Mouse (Mus musculus) heart, embryonic 11.5 days (tissue): ENCODE results near the gene Aox3. TPM values are rescaled to one million over a fixed set of nuclear protein-coding genes. Genes with fewer than 3 reads are reported as not detected.

ENCODE experiments used
- ATAC-seq: fragments of 200-750 bp; cut with Nextera tagmentation; replicated peaks from 2 replicates; pipeline ENCODE4 v1.8.0; 2017; ENCODE audit warnings: moderate library complexity; ENCODE audit not compliant: insufficient number of reproducible peaks, low FRiP score, low TSS enrichment
- H3K27ac ChIP-seq: fragments of 300-500 bp; sonication (generic); 2 replicates; pipeline ENCODE4 v1.5.1; 2014; ENCODE audit warnings: mild to moderate bottlenecking, low read depth, low read length
- H3K27me3 ChIP-seq: fragments of 300-500 bp; sonication (generic); 2 replicates; pipeline ENCODE4 v1.6.1; 2014; ENCODE audit warnings: mild to moderate bottlenecking, low read length, mixed read lengths; ENCODE audit not compliant: control insufficient read depth, insufficient read depth
- H3K36me3 ChIP-seq: fragments of 300-500 bp; sonication (generic); 2 replicates; pipeline ENCODE4 v1.6.1; 2014; ENCODE audit warnings: mild to moderate bottlenecking, low read length, moderate library complexity, mixed read lengths; ENCODE audit not compliant: control insufficient read depth, insufficient read depth
- H3K4me1 ChIP-seq: fragments of 300-500 bp; sonication (generic); 2 replicates; pipeline ENCODE4 v1.6.1; 2014; ENCODE audit warnings: low read length; ENCODE audit not compliant: control insufficient read depth, insufficient read depth
- H3K4me2 ChIP-seq: fragments of 300-500 bp; sonication (generic); 2 replicates; pipeline ENCODE4 v1.6.1; 2014; ENCODE audit warnings: mild to moderate bottlenecking, moderate library complexity
- H3K4me3 ChIP-seq: fragments of 300-500 bp; sonication (generic); 2 replicates; pipeline ENCODE4 v1.5.1; 2014; ENCODE audit warnings: low read depth, low read length
- H3K9ac ChIP-seq: fragments of 300-500 bp; sonication (generic); 2 replicates; pipeline ENCODE4 v1.6.1; 2014; ENCODE audit warnings: mild to moderate bottlenecking, low read depth, low read length, moderate library complexity
- H3K9me3 ChIP-seq: fragments of 300-500 bp; sonication (generic); replicated peaks from 2 replicates; pipeline ENCODE4 v1.6.1; 2016; ENCODE audit warnings: low read length; ENCODE audit not compliant: control insufficient read depth
- WGBS: fragments of 180-500 bp; shearing (Covaris S2); extraction: QIAGEN DNeasy Blood & Tissue Kit; methylation state at CpG from one replicate; pipeline ENCODE4 v1.1.7; 2014; ENCODE audit not compliant: insufficient replicate concordance; 5-methylcytosine and 5-hydroxymethylcytosine counted together
- polyA plus RNA-seq: library from polyadenylated mRNA; unstranded; fragments of >200 nt; fragmentation: Nextera tagmentation; extraction: Ambion mirVana; gene quantifications from 2 replicates; pipeline ENCODE4 v1.2.1, GENCODE M21; 2014

Gene Aox3
- polyA plus RNA-seq, 1 experiment from 2014 or later = not detected

- peaks cover 5% of the 10 kb centered on the region; the same call in 1 of the 2 replicates for H3K4me1 ChIP-seq
- no peak overlapping the region for H3K9ac ChIP-seq
- no peaks in the 10 kb centered on the region for H3K36me3 ChIP-seq
- no peak overlapping the region for H3K4me3 ChIP-seq
- no peak overlapping the region for H3K27ac ChIP-seq
- 74% methylated on average over 3 of the region's 3 CpGs for WGBS
- H3K27me3 ChIP-seq = 0 out of 2 replicates have a peak, but pooled peaks cover 3% of the 10 kb centered on the region
- H3K4me2 ChIP-seq = 0 out of 2 replicates have a peak overlapping the region, but pooled peaks have one; percentile 15
- no peaks in the 10 kb centered on the region for H3K9me3 ChIP-seq
- ATAC-seq = no peak
Observed at GRCm38 (mm10) chr1:58194988-58195387, 82.1 kb downstream of the Aox3 start.

DNA sequence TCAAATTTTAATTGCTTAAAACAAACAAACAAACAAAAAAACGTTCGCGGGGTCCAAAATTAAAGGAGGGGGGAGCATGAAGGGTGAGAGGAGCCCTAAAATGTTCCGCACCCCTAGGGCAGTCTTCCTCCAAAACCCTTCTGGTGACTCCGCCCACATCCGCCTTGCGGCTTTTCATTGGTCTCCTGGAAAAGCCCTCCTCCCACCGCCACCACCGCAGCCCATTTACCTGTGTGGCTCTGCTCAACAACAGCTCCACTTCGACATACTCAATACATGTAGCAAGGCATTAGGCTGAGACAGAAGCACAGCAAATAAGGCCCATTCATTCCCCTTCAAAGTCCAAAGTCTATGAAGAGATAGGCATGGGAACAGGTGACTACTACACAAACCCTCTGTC lies 82.6 kb downstream of the Aox3 start:
- Histone ChIP-seq H3K4me1 (peaks cover 5% of the 10 kb centered on the region; the same call in 1 of the 2 replicates), H3K9me3 (no peaks in the 10 kb centered on the region), H3K9ac (no peak overlapping the region), H3K36me3 (no peaks in the 10 kb centered on the region), H3K4me3 (no peak overlapping the region), H3K4me2 (0 out of 2 replicates have a peak overlapping the region, but pooled peaks have one; percentile 15), H3K27me3 (0 out of 2 replicates have a peak, but pooled peaks cover 3% of the 10 kb centered on the region), H3K27ac (no peak overlapping the region)
- ATAC-seq = no peak
- 12% methylated on average over 10 of the region's 10 CpGs for WGBS

GRCm38 (mm10) chr1:58197023-58197422 lies 84.1 kb downstream of the Aox3 start:
- Histone ChIP-seq H3K4me1 (peaks cover 5% of the 10 kb centered on the region; the same call in 1 of the 2 replicates), H3K9me3 (no peaks in the 10 kb centered on the region), H3K36me3 (no peaks in the 10 kb centered on the region), H3K27me3 (0 out of 2 replicates have a peak, but pooled peaks cover 3% of the 10 kb centered on the region), H3K4me2 (no peak overlapping the region), H3K4me3 (no peak overlapping the region), H3K27ac (no peak overlapping the region), H3K9ac (no peak overlapping the region)
- 76% methylated on average over 9 of the region's 9 CpGs for WGBS
- ATAC-seq = no peak

GRCm38 (mm10) chr1:58198386-58198785 lies 85.5 kb downstream of the Aox3 start:
- no peak overlapping the region for H3K4me3 ChIP-seq
- 0 out of 2 replicates have a peak, but pooled peaks cover 3% of the 10 kb centered on the region for H3K27me3 ChIP-seq
- H3K4me1 ChIP-seq = peaks cover 5% of the 10 kb centered on the region; the same call in 1 of the 2 replicates
- H3K4me2 ChIP-seq = no peak overlapping the region
- H3K36me3 ChIP-seq = no peaks in the 10 kb centered on the region
- H3K27ac ChIP-seq = no peak overlapping the region
- no peaks in the 10 kb centered on the region for H3K9me3 ChIP-seq
- WGBS = 32% methylated on average over 4 of the region's 4 CpGs
- no peak for ATAC-seq
- H3K9ac ChIP-seq = no peak overlapping the region

DNA sequence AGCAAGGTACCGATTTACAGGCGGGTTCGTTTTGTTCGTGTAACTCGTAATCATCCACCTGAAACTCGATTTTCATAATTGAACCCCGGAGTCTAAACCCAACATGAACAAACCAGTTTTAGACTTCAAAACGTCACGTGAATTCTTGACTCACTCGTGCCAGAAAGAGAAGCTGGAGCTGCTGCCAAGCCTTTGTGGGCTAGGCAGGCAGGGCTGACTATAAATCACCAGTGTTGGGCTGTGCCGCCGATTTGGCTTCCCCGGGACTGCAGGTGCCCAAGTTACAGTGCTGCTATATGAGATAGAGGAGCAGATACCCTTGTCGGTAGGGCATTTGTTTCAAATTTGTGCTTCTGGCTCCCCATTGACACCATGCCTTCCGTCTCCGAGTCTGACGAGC lies 97.3 kb downstream of the Aox3 start, which contains the start of gene Aox4:
TSS of gene Aox4 (plus strand) at position 195 of the 400 bp plus-strand sequence.
- no peak within 1 kb of the TSS for H3K27ac ChIP-seq
- WGBS = 78% methylated on average over 17 of the region's 17 CpGs
- H3K27me3 ChIP-seq = peaks cover 11% of the 10 kb centered on the region; the same call in 1 of the 2 replicates

DNA sequence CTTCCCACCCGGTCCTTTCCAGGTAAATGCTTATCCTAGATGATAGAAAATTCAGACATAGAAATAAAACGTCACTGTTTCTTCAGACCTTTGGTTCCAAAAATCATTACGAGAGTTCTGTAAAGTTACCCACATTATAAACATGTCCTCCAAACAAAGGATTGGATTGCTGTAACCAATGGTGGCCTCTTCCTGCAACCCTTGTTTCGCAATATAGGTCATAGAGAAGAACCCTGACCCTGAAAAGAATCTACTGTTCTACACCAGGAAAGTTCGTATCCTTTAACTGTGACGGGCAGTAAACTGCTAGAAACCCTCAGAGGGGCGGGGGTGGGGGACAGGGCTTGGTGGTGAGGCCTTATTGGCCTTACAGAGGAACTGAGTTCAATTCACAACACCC lies 99.9 kb downstream of the Aox3 start:
- Histone ChIP-seq H3K27ac (no peak overlapping the region), H3K27me3 (peaks cover 10% of the 10 kb centered on the region; the same call in 1 of the 2 replicates), H3K4me1 (peaks cover 8% of the 10 kb centered on the region; the same call in 1 of the 2 replicates), H3K4me3 (no peak overlapping the region), H3K9ac (no peak overlapping the region), H3K36me3 (no peaks in the 10 kb centered on the region), H3K9me3 (no peaks in the 10 kb centered on the region), H3K4me2 (no peak overlapping the region)
- no peak for ATAC-seq
- whole genome bisulfite sequencing = 79% methylated on average over 7 of the region's 7 CpGs

More for the DNA sequence above, 97.3 kb downstream of the Aox3 start, which contains the start of gene Aox4:
- H3K4me1 ChIP-seq = peaks cover 6% of the 10 kb centered on the region; the same call in 1 of the 2 replicates
- no peaks in the 10 kb centered on the region for H3K36me3 ChIP-seq
- ATAC-seq = no peak
- H3K9ac ChIP-seq = no peak within 1 kb of the TSS
- no peaks in the 10 kb centered on the region for H3K9me3 ChIP-seq
- no peak within 1 kb of the TSS for H3K4me2 ChIP-seq
- no peak within 1 kb of the TSS for H3K4me3 ChIP-seq

GRCm38 (mm10) chr1:58213838-58214237 lies 100.9 kb downstream of the Aox3 start:
- WGBS = 70% methylated on average over 5 of the region's 5 CpGs
- Histone ChIP-seq H3K36me3 (no peaks in the 10 kb centered on the region), H3K9me3 (no peaks in the 10 kb centered on the region), H3K27ac (no peak overlapping the region), H3K4me1 (peaks cover 8% of the 10 kb centered on the region; the same call in 1 of the 2 replicates), H3K9ac (no peak overlapping the region), H3K4me2 (no peak overlapping the region), H3K4me3 (no peak overlapping the region), H3K27me3 (peaks cover 7% of the 10 kb centered on the region; the same call in 1 of the 2 replicates)
- ATAC-seq = no peak

GRCm38 (mm10) chr1:58215353-58215752 lies 102.4 kb downstream of the Aox3 start:
- Histone ChIP-seq H3K36me3 (no peaks in the 10 kb centered on the region), H3K4me2 (no peak overlapping the region), H3K27me3 (peaks cover 4% of the 10 kb centered on the region; the same call in 1 of the 2 replicates), H3K9me3 (no peaks in the 10 kb centered on the region), H3K9ac (no peak overlapping the region), H3K4me3 (no peak overlapping the region), H3K4me1 (peaks cover 8% of the 10 kb centered on the region; the same call in 1 of the 2 replicates), H3K27ac (no peak overlapping the region)
- WGBS = 88% methylated on average over 4 of the region's 4 CpGs
- no peak for ATAC-seq
